Mouse (Mus musculus) cerebellum, adult 2 months (tissue): Measurements from ENCODE around the gene Txnip. TPM values are rescaled to one million over a fixed set of nuclear protein-coding genes. Genes with fewer than 3 reads are reported as not detected.
"Not testable (repeated sequence)": the region's sequence is repeated elsewhere in the genome, so short reads cannot be mapped to it uniquely, and the experiment has no call there.

Experiments used
- DNase-seq, 2 experiments: peaks; one replicate each; pipeline ENCODE4 v3.0.0; 2021
- H3K27ac ChIP-seq: fragments of 200-500 bp; 2 replicates; pipeline ENCODE4 v1.5.1; 2012; ENCODE audit warnings: low read length, control low read depth, inconsistent platforms; ENCODE audit not compliant: insufficient read depth
- H3K27me3 ChIP-seq: fragments of 200-500 bp; 2 replicates; pipeline ENCODE4 v1.6.1; 2012; ENCODE audit warnings: inconsistent platforms, mild to moderate bottlenecking, low read length, moderate library complexity; ENCODE audit not compliant: control insufficient read depth, insufficient read depth
- H3K4me1 ChIP-seq: fragments of 200-500 bp; 2 replicates; pipeline ENCODE4 v1.6.1; 2011; ENCODE audit warnings: low read length; ENCODE audit not compliant: control insufficient read depth, insufficient read depth
- H3K4me3 ChIP-seq: fragments of 200-500 bp; replicated peaks from 2 replicates; pipeline ENCODE3; 2011; ENCODE audit warnings: mild to moderate bottlenecking, low read depth, low read length, control low read depth; ENCODE audit not compliant: insufficient read depth
- CTCF ChIP-seq: fragments of 200-500 bp; IDR thresholded peaks from 2 replicates; pipeline ENCODE4 v1.5.1; 2011; ENCODE audit warnings: low read depth, mild to moderate bottlenecking, control low read depth, low read length, moderate library complexity, borderline replicate concordance; ENCODE audit not compliant: insufficient read depth
- POLR2A ChIP-seq: fragments of 200-500 bp; IDR thresholded peaks from 2 replicates; pipeline ENCODE4 v1.6.1; 2011; ENCODE audit warnings: low read length, control low read depth, borderline replicate concordance; ENCODE audit not compliant: insufficient read depth
- WGBS: fragments of 180-500 bp; shearing (Covaris S2); methylation state at CpG from one replicate; pipeline ENCODE4 v1.1.7; 2018; 5-methylcytosine and 5-hydroxymethylcytosine counted together
- polyA plus RNA-seq: library from polyadenylated mRNA; depleted of rRNA; stranded (reverse); fragments of >200 nt; gene quantifications from 2 replicates; pipeline ENCODE4 v1.2.3, GENCODE M21; 2012; rRNA removed

Gene Txnip
- polyA plus RNA-seq, 1 experiment: 15.2 TPM

- no peak overlapping the region for H3K4me3 ChIP-seq
- no peak for TF ChIP-seq CTCF
- TF ChIP-seq POLR2A: no peak
- peak; percentile 50 to 75 for DNase-seq
- H3K27ac ChIP-seq: no peak overlapping the region
- peaks cover 19% of the 10 kb centered on the region for H3K4me1 ChIP-seq
- no peaks in the 10 kb centered on the region; the same call in 1 of the 2 replicates for H3K27me3 ChIP-seq
- 12% methylated on average over 5 of the region's 5 CpGs for WGBS
Observed at GRCm38 (mm10) chr3:96603311-96603710, 45.6 kb downstream of the Txnip start.

- H3K4me3 ChIP-seq, H3K27me3 ChIP-seq, DNase-seq, H3K27ac ChIP-seq: not testable (repeated sequence)
- whole genome bisulfite sequencing: 94% methylated on average over 4 of the region's 4 CpGs
- H3K4me1 ChIP-seq: peaks cover 10% of the 10 kb centered on the region
Observed at GRCm38 (mm10) chr3:96606007-96606406, 48.2 kb downstream of the Txnip start.

- Histone ChIP-seq H3K4me3 (no peak overlapping the region), H3K27ac (no peak overlapping the region), H3K4me1 (peaks cover 10% of the 10 kb centered on the region), H3K27me3 (no peaks in the 10 kb centered on the region; the same call in 1 of the 2 replicates)
- no peak for DNase-seq
- 93% methylated on average over 4 of the region's 4 CpGs for WGBS
- TF ChIP-seq CTCF: peak; percentile 2; the same call in 1 of the 2 replicates
- no peak for TF ChIP-seq POLR2A
Observed at GRCm38 (mm10) chr3:96606618-96607017, 48.9 kb downstream of the Txnip start.

Other genes with a start within 250 kb of the Txnip start
- gene BC107364, start 105.7 kb upstream of the Txnip start, polyA plus RNA-seq: not detected in 2 replicates
- gene Hfe2, start 32.8 kb upstream of the Txnip start, polyA plus RNA-seq: 0.21 and 0.41 TPM in 2 replicates
- gene Gm16253, start 19.0 kb downstream of the Txnip start, polyA plus RNA-seq: not detected in 2 replicates
- 53.1 and 55.5 TPM in 2 replicates for gene Polr3gl, start 36.2 kb downstream of the Txnip start, polyA plus RNA-seq
- 53.2 and 58.1 TPM in 2 replicates for gene Ankrd34a, start 38.7 kb downstream of the Txnip start, polyA plus RNA-seq
- gene Lix1l, start 43.2 kb downstream of the Txnip start, polyA plus RNA-seq: 23.9 and 24.7 TPM in 2 replicates
- 44.6 and 45.4 TPM in 2 replicates for gene Rbm8a, start 72.0 kb downstream of the Txnip start, polyA plus RNA-seq
- 61.8 and 62.3 TPM in 2 replicates for gene Pex11b, start 77.4 kb downstream of the Txnip start, polyA plus RNA-seq
- 0.16 and 0.21 TPM in 2 replicates for gene Gm42957, start 77.5 kb downstream of the Txnip start, polyA plus RNA-seq
- gene Itga10, start 87.6 kb downstream of the Txnip start, polyA plus RNA-seq: 4.7 and 5.1 TPM in 2 replicates
- 9.4 and 11.6 TPM in 2 replicates for gene Ankrd35, start 112.2 kb downstream of the Txnip start, polyA plus RNA-seq
- 38.6 and 41.9 TPM in 2 replicates for gene Pias3, start 138.4 kb downstream of the Txnip start, polyA plus RNA-seq
- 11.8 and 14.3 TPM in 2 replicates for gene Nudt17, start 150.6 kb downstream of the Txnip start, polyA plus RNA-seq
- gene Polr3c, start 169.7 kb downstream of the Txnip start, polyA plus RNA-seq: 42.9 and 47.1 TPM in 2 replicates
- gene Rnf115, start 169.7 kb downstream of the Txnip start, polyA plus RNA-seq: 57.0 and 58.8 TPM in 2 replicates